Mouse (Mus musculus): ENCODE measurements at regions not wholly inside any gene's neighbourhood (a gene's known extent, or its start where the extent isn't known, plus 50 kb on each side); places are given as distances from the start of the nearest gene placed in this dataset.

DNA sequence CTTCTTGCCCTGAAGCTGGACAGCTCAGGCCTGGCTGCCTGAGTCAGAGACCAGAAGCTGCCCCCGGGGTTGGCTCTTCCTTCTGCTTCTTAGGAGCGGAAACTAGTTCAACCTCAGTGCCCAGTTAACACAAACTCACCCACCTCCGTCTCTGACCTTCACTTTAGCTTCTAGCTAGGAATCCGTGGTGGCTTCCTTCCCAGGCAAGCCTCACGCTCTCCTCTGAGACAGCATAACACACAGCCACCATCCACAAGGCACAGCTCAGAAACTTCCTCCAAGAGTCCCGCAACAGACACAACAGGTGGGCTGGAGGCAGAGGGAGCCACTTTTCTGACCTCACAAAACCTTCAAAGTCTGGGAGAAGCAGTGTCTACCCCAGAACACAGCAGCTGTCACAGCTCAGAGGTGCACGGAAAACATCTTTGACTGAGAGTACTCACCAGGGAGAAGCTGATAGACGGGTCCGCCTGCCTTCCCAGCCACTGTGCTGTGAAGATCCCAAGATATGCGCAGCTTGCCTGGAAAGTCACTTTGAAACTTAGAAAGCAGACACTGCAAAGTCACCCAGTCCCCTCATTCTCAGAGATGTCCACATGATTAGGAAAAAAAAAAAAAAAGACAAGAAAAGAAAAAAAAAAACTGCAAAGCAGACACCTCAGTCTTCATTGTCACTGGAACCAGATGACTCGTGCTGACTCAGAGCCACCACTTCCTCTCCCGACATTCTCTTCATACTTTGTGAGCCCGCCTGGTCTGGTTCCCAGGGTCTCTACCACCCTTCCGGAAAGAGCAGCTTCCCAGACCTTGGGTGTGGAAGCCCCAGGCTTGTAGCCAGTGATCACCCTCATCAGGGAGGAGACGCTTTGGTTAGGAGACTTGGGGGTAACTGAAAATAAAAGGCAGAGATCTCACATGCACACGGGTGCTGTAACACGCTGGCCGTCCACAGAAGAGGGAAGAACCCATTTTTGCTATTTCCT lies 162.1 kb upstream of the Spdye4c start:
- TF ChIP-seq CTCF (IDR thresholded peaks at IDR 0.05; ENCODE audit: low read depth) (no peak), EP300 (IDR thresholded peaks at IDR 0.05; ENCODE audit: low read depth) (no peak)

Measured in liver, embryonic 14.5 days (tissue).